Mouse (Mus musculus) gonadal fat pad, adult 2 months (tissue): ENCODE results near the gene Fam219a. TPM values are rescaled to one million over a fixed set of nuclear protein-coding genes. Genes with fewer than 3 reads are reported as not detected.

ENCODE experiments used
- DNase-seq: peaks from one replicate; pipeline ENCODE4 v3.0.0-alpha.2; 2012; ENCODE audit warnings: low read depth
- polyA plus RNA-seq: library from polyadenylated mRNA; depleted of rRNA; stranded (reverse); fragments of >200 nt; gene quantifications from 2 replicates; pipeline ENCODE4 v1.2.3, GENCODE M21; 2012

Fam219a gene
- polyA plus RNA-seq, 1 experiment, result 16.5 TPM

DNA sequence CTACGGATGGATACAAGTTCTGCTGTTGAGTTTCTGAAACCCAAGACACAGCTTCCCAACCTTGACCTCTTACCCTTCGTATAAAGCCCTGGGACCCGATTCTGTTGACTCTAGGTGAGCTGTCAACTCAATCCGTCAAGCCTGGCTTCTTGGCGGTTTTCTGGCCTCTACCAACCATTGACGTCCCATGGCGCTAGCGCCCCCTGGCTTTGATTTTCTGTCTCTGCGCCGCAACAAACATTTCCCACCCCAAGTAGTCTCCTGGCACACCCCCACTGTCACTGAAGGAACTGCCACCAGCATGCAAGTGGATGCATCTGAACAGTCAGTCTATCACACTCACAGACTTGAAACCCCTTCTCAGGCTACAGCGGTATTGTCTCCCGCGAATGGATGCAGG, 63.2 kb downstream of the Fam219a start:
- no peak for DNase-seq

DNA sequence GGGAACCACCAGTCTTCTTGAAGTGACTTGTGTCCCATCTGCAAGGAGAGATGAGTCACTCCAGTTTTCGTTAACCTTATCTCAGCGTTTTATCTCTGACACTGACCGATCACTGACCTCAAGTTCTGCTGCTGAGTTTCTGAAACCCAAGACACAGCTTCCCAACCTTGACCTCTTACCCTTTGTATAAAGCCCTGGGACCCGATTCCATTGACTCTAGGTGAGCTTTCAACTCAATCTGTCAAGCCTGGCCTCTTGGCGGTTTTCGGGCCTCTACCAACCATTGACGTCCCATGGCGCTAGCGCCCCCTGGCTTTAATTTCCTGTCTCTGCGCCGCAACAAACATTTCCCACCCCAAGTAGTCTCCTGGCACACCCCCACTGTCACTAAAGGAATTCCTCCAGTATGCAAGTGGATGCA, 64.2 kb downstream of the Fam219a start:
- no peak for DNase-seq

DNA sequence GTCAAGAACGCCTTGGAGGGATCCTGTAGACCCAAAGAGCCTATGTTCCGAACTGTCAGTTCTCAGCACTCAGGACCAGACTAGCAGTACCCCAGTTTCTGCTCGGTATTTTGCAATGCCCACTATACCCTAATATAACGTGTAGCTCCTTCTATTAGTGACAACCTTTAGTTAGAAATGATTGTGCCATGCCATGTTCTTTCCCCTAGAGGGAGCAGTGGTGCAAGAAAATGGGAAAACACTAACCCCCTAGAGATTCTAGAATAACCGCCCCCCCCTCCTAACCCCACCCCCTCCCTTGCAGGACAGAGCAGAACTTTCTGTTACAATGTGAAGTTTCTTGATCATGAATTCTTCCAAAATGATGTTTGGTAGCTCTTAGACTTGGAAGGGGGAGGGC, 65.0 kb downstream of the Fam219a start:
- no peak for DNase-seq

DNA sequence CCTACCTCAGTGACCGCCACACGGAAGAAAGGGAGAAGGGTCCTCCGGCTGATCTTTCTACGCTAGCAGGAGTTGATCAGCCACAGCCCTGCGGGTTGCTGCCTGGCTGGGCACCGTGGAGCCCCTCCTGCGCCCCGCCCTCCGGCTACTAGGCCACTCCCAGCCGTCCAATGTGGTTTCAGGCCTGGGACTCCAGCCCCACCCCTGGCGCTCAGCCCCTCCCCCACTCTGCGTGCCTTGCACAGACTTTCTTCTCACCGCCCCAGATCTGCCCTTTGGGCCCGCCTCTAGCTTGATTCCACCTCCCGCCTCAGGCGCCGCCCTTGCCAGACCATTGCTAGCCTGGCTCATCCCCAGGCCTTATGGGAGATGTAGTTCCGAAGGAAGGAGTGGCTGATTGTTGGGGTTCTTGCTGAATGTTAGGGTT, 66.3 kb downstream of the Fam219a start, which contains the start of gene AI464131:
Gene AI464131 (minus strand): TSS at position 91 of the 427 bp plus-strand sequence.
- no peak for DNase-seq

DNA sequence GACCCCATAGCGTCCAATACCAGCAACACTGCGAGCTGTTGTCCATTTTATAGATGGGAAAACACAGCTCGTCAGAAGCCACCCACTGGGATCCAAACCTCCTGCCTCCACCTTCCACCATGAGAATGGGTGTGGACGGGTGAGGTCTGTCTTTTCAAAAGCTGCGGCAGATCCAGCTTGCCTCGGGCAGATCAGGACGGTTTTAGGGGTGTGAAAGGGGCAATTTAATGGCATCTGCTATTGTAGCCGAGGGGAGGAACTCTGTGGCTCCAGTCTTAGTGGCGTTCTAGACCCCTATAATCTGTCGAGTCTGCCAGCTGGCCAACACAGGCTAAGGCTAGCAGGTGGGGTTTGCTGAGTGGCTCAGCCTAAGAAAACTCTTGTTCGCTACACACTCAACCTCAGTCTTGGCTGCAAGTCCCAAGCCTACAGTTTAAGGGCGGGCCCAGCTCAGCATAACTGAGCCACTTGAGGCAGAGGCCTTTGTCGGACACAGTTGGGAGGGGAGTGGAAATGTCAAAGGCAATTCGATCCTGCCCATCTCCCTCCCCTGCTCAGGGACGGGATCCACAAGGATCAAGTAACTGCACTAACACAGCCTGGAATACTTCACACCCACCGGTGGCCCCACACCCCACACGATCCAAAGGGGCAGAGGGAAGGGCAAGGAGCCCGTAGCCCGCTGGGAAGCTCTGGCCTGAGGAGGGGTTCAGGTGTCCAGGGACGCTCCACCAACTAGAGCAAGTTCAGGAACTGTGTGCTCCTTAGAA, 67.0 kb downstream of the Fam219a start:
- DNase-seq, result no peak

DNA sequence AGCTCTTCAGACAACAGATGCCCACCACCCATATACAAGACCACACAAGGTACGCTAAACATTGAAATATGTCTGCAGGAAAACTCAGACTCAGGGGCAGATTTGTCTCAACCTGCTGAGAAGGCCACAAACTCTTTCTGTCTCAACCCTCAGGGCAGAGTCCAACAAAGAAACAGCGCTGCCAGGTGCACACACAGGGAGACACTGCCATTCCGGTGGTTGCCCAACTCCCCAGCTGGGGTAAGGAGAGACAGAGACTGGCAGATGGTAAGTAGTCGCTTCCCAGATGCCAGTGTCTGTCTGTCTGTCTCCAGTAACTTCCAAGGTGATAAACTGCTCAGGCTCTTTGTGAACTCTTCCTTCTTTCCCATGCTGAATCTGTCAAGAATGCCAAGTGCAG, 68.6 kb downstream of the Fam219a start:
- no peak for DNase-seq

DNA sequence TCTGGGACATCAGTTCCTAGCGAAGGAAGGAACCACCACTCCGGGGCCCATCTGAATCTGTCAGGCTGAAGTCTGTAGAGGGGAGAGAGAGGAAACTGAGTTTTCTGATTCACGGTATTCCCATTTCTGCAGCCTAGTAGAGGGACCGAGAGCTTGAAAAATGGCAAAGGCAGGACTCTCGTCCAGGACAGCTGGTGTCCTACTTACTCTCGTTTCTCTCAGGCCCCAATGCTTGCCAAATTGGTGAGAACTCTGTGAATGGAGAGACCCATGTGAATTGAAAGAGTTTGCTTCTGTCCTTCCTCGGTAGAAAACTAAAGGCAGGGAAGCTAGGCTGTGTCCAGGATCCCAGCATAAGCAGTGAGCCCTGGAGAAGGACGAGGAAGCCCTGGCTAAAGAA, 69.7 kb downstream of the Fam219a start:
- DNase-seq, result no peak

DNA sequence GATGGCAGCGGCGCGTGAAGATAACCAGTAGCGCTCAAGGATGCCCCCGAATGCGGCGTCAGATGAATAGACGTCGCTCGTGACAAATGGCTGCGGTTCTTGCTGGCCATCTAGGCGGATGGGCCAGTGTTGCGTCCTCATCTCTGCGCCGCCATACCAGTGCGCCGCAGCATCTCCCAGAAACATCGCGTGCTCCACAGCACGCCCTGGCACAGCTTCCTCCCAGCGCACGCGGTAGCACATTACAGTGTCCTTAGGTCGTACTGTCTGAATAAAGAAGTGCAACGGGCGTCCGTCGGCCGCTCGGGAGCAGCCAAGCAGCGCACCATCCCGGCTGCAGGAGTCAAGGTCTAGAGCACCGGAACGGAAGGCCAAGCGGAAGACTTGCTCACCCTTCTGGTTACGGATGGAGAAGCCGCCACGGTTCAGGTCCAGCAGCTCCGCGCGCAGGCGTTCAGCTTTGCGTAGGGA, 70.4 kb downstream of the Fam219a start:
- no peak for DNase-seq

DNA sequence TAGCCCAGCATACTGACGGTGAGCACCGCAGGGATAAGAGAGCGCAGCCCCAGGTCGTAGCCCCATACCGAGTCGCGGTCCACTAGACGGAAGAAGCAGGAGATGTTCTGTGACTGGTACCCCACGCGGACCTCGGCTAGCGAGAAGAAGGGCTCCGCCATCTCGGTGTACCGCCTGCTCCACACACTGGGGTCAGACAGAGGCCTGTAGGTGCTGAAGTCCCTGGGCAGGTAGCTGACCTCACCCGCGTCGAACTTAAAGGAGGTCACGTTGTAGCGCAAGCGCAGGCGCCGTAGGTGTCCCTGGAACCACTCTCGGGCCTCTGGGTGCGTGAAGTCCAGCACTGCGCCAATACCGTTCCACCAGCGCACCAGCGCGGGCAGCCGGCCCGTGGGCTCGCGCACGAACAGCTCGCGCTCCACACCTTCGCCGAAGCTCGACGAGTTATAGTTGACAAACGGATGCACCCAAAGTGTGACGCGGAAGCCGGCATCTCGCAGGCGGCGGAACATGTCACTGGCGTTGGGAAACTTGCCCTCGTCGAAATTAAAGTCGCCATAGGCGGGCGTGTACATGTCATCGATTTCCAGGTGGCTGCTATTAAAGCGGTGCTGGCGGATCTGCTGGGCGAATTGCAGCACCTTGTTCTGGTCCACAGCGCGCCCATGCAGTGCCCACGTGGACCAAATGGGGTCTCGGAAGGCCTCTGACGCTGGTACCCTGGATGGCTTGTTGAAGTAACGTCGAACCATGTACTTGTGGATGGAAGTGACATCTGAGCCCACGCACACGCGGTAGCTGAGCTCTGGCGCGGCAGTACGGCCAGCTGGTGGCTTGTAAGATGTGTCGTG, 71.1 kb downstream of the Fam219a start:
- DNase-seq, result no peak

DNA sequence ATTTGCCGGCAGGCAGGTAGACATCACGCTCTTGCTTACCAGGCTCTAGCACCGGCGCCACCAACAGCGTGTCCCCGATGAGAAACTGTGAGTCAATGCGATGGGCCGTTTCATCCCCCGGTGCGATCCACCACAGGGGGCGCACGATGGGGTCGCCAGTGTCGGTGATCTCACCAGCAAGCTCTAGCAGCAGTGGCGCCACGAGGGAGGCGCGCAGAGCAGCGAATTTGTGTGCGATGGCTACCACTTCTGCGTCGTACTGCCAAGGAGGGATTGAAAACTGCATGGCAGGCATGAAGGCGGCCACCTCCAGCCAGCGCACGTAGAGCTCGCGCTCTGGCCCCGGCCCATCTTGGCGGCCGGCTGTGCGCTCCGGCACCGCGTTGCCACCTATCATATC, 71.8 kb downstream of the Fam219a start:
- no peak for DNase-seq

DNA sequence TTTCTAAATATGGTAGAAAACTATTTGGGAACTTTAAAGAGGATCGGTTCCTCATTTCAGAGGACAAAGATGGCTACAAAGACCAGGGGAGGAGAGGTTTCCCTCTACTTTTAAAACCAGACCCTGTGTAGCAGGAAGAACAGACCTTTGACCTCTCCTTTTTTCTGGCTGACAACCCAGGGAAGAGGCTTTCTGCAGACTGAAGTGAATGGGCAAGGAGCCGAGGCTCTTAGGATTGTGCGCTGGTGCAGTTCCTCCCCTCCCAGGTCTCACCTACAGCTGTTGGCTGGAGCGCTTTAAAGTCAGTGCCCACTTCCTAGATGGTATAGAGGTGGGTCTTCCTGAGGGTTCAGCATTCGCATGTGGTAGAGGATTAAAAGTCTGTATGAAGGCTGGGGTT, 72.3 kb downstream of the Fam219a start:
- DNase-seq, result no peak

DNA sequence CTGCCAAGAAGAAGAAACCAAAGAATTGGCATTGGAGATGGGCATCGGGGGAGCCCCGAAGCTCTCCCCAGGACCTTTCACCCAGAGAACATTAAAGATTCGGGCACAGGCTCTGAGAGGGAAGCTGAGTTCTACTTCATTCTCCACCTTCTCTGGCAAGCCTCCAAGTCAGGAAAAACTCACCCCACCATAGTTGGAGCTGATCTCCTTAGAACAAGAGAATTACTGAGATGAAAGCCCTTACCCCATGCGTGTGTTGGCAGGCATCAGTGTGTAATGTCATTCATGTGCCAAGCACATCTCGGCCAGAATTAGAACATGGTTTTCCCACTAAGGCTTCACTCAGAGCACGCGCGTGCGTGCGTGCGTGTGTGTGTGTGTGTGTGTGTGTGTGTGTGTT, 73.5 kb downstream of the Fam219a start:
- DNase-seq, result no peak

DNA sequence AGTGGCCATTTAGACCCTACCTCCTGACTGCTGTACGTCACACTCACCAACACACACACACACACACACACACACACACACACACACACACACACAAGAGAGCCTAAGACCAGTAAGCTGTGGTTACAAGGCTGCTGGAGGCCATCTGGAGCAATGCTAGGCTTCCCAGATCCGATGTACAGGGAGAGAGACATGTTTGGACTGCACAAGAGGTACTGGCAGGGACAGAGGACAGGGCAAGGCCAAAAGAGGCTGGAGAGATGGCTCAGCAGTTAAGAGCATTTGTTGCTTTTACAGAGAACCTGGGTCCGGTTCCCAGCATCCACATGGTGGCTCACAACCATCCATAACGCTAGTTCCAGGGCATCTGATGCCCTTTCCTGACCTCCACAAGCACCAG, 74.3 kb downstream of the Fam219a start:
- no peak for DNase-seq

DNA sequence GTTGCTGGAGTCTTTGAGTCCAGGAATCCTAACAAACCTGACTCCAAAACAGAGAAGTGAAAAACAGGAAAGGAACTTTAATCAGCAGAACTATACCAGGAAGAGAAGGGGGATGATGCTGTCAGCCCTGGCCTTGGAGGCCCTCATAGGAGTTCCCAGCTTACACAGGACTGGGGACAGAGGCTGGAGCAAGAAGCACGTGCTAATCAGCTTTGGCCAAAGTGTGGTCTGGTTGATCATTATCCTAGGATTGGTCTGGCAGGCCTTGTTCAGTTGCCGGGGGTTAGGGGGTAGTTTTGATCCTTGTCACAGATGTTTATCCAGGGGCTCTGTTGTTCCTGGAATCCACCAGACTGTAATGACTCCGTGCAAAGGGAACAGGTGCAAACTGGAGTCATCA, 75.0 kb downstream of the Fam219a start:
- no peak for DNase-seq

DNA sequence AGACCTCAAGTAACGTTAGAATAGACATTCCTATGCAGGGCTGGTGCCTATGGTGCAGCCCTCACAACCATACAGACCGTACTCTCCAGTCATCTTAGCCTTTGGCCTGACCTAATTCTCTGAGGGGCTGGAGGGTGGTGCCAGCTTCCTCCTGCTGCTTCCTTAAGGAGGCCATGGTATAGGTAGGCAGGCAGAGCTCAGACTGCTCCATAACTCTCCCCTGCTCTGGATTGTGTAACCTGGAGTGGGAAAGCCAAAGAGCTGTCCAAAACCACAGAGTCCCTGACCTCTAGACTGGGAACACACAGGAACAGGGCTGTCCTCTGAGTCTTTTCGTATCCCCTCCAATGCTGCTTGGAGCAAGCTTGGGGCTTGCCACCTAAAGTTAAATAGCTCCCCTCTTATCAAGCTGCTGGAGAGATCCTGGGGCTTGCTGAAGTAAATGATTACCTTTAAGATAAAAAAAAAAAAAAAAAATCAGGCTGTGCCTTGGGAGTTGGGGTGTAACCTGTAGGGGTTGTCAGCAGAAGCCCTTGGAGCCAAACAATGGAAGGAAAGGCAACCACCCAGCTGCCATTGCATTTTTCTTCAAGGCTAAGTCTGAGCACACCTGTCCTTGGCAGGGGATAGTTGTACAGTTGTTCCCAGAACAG, 75.7 kb downstream of the Fam219a start:
- no peak for DNase-seq

DNA sequence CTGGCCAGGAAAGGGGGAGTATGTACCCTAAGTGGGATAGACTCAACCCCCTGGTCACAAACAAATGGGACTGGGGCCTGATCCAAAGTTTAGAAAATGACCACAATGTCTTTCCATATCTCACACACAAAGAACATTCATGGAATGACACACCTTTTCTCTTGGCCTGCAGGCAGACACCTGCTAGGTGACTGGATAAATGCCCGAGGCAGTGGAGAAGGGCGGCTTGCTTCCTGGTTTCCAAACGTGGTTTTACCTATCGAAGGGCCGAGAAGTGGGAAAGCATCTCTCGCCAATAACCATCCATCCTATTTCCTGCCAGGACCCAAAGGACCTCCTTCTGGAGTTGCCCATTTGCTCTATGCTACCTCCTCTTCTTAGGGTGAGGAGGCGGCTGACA, 76.4 kb downstream of the Fam219a start:
- DNase-seq, result no peak

DNA sequence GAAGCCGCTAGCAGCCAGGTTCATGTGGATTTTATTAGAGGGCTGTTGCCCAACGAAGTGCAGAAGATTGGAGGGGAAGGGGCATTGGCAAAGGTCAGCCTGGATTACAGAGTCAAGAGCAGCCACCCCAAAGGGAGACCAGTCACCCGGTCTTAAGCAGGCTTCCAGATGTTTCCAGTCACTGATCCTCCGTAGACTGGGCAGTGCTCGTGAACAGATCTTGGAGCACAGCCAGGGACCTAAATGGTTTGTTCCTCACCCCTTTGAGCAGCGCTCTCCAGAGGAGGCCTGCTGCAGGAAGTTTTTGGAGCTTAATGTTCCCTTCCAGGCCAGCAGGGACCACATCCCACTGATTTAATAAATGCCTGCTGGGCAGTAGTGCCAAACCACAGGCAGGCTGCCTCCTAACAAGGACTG, 87.7 kb downstream of the Fam219a start:
- no peak for DNase-seq

DNA sequence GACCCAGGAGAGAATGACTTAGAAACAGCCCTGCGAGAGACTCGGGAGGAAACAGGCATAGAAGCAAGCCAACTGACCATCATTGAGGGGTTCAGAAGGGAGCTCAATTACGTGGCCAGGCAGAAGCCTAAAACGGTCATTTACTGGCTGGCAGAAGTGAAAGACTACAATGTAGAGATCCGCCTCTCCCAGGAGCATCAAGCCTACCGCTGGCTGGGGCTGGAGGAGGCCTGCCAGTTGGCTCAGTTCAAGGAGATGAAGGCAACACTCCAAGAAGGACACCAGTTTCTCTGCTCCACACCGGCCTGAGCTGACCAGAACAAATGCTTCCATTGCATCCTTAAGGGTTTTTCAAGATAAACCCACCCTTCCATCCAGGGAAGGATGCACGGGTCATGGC, 89.1 kb downstream of the Fam219a start:
- DNase-seq, result no peak

DNA sequence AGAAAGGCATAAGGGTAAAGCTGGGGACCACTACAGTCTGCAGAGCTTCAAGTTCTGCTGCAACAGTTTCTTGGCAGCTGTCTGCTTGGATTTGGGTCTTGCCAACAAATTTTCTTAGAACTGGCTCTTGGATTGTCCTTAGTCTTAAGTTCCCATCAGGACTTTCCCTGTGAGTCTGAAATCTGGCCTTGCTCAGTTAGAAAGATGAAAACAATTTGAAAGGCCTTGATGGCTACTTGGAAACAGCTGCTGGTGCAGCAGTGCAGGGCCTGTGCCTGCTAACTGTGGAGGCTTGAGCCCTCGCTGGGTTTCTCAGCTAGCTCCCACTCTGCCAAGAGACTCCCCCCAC, 89.9 kb downstream of the Fam219a start:
- no peak for DNase-seq

DNA sequence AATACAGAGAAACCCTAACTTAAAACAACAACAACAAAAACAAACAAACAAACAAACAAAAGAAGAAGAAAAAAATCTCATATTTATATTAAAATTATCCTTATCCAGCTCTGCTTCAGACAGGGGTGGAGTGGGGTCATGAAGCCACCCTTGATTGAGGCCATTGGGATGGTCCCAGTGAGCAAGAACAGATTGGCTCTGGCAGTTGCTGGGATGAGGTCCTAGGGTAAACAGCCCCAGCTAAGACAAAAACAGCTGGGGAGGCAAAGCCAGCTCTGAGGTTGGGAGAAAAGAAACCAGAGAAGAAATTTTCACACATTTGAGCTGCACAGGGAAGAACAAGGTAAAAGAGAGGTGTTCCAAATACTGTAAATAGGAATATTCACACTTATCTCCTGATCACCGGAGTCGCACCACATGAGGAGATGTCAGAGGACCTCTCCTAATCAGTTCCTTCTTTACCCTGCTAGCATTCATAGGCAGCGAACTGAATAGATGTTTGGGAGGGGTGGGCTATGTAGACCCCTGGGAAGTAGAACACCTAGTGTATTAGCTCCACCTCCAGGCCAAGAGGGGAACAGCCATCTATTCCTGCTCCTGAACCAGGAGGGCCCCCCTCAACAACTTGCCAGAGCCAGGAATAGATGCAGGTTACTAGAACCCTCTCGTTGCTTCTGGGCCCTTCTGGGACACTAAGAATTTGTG, 90.4 kb downstream of the Fam219a start:
- no peak for DNase-seq

DNA sequence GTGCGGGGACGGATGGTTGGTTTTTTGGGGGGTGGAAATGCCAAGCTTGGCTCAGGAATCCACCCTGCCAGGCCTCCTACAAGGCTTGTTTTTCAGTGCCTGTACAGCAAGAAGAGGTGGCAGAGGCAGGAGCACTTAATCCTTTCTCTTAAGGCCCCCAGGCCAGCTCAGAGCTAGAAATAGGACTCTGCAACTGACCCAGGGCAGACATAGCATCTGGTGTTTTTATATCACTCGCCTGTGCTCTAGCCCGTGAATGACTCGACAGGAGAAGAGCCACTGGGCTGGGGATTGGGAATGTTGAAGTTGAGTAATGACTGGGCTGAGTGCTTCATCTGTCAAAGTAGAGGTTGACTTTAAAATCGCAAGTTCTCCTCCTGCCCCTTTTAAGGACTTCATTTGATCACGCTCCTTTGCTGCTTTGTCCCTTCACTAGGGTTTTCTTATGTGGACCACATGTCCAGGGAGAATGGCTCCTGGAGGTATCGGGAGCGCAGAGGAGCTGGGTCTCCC, 91.6 kb downstream of the Fam219a start:
- no peak for DNase-seq

DNA sequence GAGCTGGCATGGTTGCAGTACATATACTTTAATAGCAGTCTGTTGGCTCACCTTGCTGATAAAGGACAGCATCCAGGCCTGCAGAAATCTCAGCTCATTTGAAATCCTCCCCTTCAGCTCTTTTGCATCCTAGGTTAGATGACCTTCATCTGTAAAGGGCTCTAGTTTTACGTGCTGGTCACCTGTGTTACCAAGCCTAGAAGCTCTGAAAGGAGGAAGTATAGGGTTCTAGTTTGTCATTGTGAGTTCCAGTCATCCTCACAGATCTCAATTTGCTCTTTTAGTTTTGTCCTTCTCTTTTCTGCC, 98.0 kb downstream of the Fam219a start:
- DNase-seq, result no peak
